Mouse (Mus musculus): Measurements from ENCODE around the gene Hs3st4. TPM values are rescaled to one million over a fixed set of nuclear protein-coding genes. Genes with fewer than 3 reads are reported as not detected.

Gene Hs3st4
- polyA plus RNA-seq, 1 experiment from 2014 or later = 0.05 TPM

DNA sequence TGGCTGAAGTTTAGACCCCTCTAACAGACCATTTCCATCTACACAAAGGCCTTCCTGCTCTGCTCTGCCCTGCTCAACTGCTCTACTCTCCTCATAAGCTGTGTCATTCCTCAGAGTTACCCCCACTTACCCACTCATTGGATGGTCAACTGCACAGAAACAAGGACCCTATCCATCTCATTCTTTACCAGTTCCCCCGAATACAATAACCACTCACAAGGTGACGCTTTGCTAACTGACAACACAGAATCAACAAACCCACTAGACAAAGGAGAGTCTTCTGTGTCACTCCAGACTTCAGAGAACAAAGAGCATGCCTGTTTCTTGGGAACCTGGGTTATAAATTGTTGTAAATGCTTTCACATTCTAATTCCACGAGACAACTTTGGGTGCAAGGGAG lies 9.5 kb downstream of the Hs3st4 start:
- WGBS = 58% methylated on average over 3 of the region's 3 CpGs
- H3K4me3 ChIP-seq (ENCODE audit: low read length) = no peak overlapping the region

DNA sequence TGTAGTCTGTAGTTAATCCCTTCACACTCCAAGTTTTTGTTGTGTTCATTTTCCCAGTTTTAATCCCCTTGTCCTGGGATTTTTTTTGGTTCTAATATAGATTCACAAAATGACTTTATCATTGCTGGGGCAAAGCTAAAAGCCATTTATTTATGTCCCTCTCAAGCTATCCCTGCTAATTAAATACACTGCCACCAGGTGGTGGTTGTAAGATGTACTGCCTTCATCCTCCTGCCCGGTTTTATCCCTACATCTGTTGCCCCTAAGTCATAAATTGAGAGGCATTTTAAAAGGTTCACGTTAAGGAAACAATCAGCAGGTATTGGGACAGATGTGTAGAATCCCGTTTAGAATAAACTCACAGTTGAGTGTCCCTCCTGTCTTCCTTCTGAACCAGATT lies 14.6 kb downstream of the Hs3st4 start:
- H3K4me1 ChIP-seq (ENCODE audit: control insufficient read depth, insufficient read depth, low read length) = no peaks in the 10 kb centered on the region
- no peak overlapping the region for H3K4me3 ChIP-seq (ENCODE audit: low read length)
- H3K27ac ChIP-seq (ENCODE audit: low read length) = no peak overlapping the region
- H3K27me3 ChIP-seq (replicated peaks; ENCODE audit: control insufficient read depth, insufficient read depth, low read length) = no peaks in the 10 kb centered on the region
- H3K4me2 ChIP-seq (ENCODE audit: low read depth, low read length) = no peak overlapping the region
- H3K9me3 ChIP-seq (ENCODE audit: control insufficient read depth, low read length) = no peaks in the 10 kb centered on the region
- H3K9ac ChIP-seq (ENCODE audit: low read depth, low read length) = no peak overlapping the region
- no peaks in the 10 kb centered on the region for H3K36me3 ChIP-seq (ENCODE audit: control insufficient read depth, insufficient read depth, low read length)
- 31% methylated on average over 3 of the region's 3 CpGs for WGBS
- ATAC-seq = no peak

More for the DNA sequence above, 9.5 kb downstream of the Hs3st4 start:
- no peak for ATAC-seq
- Histone ChIP-seq H3K27me3 (replicated peaks; ENCODE audit: control insufficient read depth, insufficient read depth, low read length) (no peaks in the 10 kb centered on the region), H3K4me1 (ENCODE audit: control insufficient read depth, insufficient read depth, low read length) (no peaks in the 10 kb centered on the region), H3K9me3 (ENCODE audit: control insufficient read depth, low read length) (no peaks in the 10 kb centered on the region), H3K27ac (ENCODE audit: low read length) (no peak overlapping the region), H3K4me2 (ENCODE audit: low read depth, low read length) (no peak overlapping the region), H3K36me3 (ENCODE audit: control insufficient read depth, insufficient read depth, low read length) (no peaks in the 10 kb centered on the region), H3K9ac (ENCODE audit: low read depth, low read length) (no peak overlapping the region)

DNA sequence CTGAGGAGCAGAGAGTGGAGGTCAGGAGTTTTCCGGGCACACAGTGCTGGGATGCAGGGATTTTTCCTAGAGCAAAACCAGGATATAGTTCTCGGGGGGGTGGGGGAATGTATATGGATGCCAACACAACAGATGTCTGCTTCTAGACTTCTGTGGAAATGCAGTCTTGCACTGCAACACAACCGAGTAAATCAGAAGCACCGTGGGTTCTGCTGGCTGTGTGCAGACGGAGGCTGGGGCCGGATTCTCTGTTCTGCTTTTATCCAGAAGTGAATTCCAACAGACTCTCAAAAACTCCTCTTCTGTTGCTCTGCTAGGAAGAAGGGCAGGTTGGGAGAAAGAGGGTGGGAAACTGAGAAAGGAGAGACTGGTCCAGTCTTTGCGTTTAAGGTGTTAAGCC lies 15.9 kb downstream of the Hs3st4 start:
- WGBS = 48% methylated on average over 7 of the region's 7 CpGs
- Histone ChIP-seq H3K9ac (ENCODE audit: low read depth, low read length) (no peak overlapping the region), H3K27ac (ENCODE audit: low read length) (no peak overlapping the region), H3K9me3 (ENCODE audit: control insufficient read depth, low read length) (no peaks in the 10 kb centered on the region), H3K27me3 (replicated peaks; ENCODE audit: control insufficient read depth, insufficient read depth, low read length) (no peaks in the 10 kb centered on the region), H3K4me1 (ENCODE audit: control insufficient read depth, insufficient read depth, low read length) (no peaks in the 10 kb centered on the region), H3K36me3 (ENCODE audit: control insufficient read depth, insufficient read depth, low read length) (no peaks in the 10 kb centered on the region), H3K4me2 (ENCODE audit: low read depth, low read length) (no peak overlapping the region), H3K4me3 (ENCODE audit: low read length) (no peak overlapping the region)
- no peak for ATAC-seq

DNA sequence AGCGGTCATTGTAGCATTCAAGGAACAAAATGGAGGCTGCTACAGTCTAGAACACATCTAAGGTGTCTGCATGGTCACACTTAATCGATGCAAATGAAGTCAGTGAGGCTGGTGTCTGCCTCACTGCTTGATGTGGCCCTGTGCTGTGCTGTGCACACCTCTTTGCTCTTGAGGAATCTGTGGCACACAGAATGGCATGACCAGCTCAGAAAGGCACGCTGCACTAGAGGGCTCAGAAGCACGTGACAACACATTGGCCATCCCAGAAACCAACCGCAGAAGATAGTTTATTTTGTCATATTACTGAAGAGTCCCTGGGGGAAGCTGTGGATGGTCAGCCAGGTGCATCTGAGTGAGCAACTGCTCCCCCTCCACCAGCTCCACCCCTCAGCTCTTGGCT lies 44.2 kb downstream of the Hs3st4 start:
- Histone ChIP-seq H3K9me3 (ENCODE audit: control insufficient read depth, low read length) (no peaks in the 10 kb centered on the region), H3K9ac (ENCODE audit: low read depth, low read length) (no peak overlapping the region), H3K27ac (ENCODE audit: low read length) (no peak overlapping the region), H3K4me1 (ENCODE audit: control insufficient read depth, insufficient read depth, low read length) (no peaks in the 10 kb centered on the region), H3K4me2 (ENCODE audit: low read depth, low read length) (no peak overlapping the region), H3K27me3 (replicated peaks; ENCODE audit: control insufficient read depth, insufficient read depth, low read length) (no peaks in the 10 kb centered on the region), H3K36me3 (ENCODE audit: control insufficient read depth, insufficient read depth, low read length) (no peaks in the 10 kb centered on the region), H3K4me3 (ENCODE audit: low read length) (no peak overlapping the region)
- WGBS = 78% methylated on average over 5 of the region's 5 CpGs
- ATAC-seq = no peak

DNA sequence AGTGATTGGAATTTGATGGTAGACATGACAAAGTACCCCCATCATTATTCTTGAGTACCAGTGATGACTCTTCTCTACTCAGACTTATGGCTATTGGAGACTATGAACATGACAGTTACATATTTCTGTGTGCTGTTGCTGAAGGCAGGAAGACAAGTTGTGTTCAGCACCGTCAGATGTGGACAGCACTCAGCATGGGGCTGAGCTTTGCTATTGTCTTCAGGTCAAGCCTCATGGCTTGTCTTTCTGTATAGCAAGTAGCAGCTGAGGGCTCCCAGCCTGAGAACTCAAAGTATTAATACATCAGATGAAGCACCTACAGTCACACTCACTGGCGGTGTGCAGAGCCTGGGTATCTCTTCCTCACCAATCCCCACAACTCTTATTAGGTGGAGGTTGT lies 49.6 kb downstream of the Hs3st4 start:
- Histone ChIP-seq H3K9ac (ENCODE audit: low read depth, low read length) (no peak overlapping the region), H3K36me3 (ENCODE audit: control insufficient read depth, insufficient read depth, low read length) (no peaks in the 10 kb centered on the region), H3K4me2 (ENCODE audit: low read depth, low read length) (no peak overlapping the region), H3K9me3 (ENCODE audit: control insufficient read depth, low read length) (no peaks in the 10 kb centered on the region), H3K27me3 (replicated peaks; ENCODE audit: control insufficient read depth, insufficient read depth, low read length) (no peaks in the 10 kb centered on the region), H3K4me1 (ENCODE audit: control insufficient read depth, insufficient read depth, low read length) (no peaks in the 10 kb centered on the region), H3K4me3 (ENCODE audit: low read length) (no peak overlapping the region), H3K27ac (ENCODE audit: low read length) (no peak overlapping the region)
- WGBS = 32% methylated on average over 2 of the region's 2 CpGs
- no peak for ATAC-seq

DNA sequence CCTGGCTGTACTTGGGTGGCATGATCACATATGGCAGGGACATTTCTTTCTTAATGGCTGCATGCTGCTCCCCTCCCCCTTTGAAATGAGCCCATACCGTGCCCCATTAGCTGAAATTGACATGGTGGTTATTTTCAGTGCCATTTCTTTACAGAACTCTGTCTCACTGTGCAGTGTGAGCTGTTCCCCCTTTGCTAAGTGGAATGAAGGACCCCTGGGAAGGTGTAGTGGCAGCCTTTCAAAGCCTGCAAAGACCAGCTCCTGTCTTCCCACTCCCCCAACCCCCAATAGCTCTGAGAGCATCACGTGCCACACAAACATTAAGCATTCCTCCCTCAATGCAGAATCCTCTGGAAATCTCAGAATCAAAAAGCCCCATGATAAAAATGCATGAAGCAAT lies 50.7 kb downstream of the Hs3st4 start:
- 72% methylated on average over 2 of the region's 2 CpGs for WGBS
- H3K9ac ChIP-seq (ENCODE audit: low read depth, low read length) = no peak overlapping the region

DNA sequence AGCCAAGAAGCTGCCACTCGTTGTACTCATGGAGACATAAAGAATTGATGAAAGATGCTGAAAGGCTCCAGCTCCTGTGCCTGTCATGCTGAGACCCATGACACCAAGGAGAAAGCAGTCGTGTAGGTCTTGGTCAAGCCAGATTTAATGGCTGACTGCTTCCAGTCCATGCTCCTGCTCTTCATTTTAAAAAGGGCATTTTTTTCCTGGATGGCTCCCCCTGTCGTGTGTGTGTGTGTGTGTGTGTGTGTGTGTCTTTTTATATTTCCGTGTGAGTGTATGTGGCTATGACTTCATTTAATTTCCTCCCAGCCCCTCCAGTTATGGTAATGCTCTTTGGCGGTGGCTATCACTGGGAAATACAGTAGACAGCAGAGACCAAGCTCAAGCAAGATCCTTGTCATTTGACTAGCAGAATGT lies 54.6 kb downstream of the Hs3st4 start:
- H3K4me3 ChIP-seq (ENCODE audit: low read length) = no peak overlapping the region
- ATAC-seq = no peak
- no peak overlapping the region for H3K27ac ChIP-seq (ENCODE audit: low read length)
- H3K36me3 ChIP-seq (ENCODE audit: control insufficient read depth, insufficient read depth, low read length) = no peaks in the 10 kb centered on the region
- no peak overlapping the region for H3K4me2 ChIP-seq (ENCODE audit: low read depth, low read length)
- 56% methylated on average over 5 of the region's 5 CpGs for whole genome bisulfite sequencing
- H3K9me3 ChIP-seq (ENCODE audit: control insufficient read depth, low read length) = no peaks in the 10 kb centered on the region
- no peaks in the 10 kb centered on the region for H3K4me1 ChIP-seq (ENCODE audit: control insufficient read depth, insufficient read depth, low read length)
- H3K9ac ChIP-seq (ENCODE audit: low read depth, low read length) = no peak overlapping the region
- no peaks in the 10 kb centered on the region for H3K27me3 ChIP-seq (replicated peaks; ENCODE audit: control insufficient read depth, insufficient read depth, low read length)

More for the DNA sequence above, 50.7 kb downstream of the Hs3st4 start:
- H3K27me3 ChIP-seq (replicated peaks; ENCODE audit: control insufficient read depth, insufficient read depth, low read length) = no peaks in the 10 kb centered on the region
- no peak overlapping the region for H3K4me3 ChIP-seq (ENCODE audit: low read length)
- H3K36me3 ChIP-seq (ENCODE audit: control insufficient read depth, insufficient read depth, low read length) = no peaks in the 10 kb centered on the region
- no peak overlapping the region for H3K4me2 ChIP-seq (ENCODE audit: low read depth, low read length)
- H3K27ac ChIP-seq (ENCODE audit: low read length) = no peak overlapping the region
- ATAC-seq = no peak
- no peaks in the 10 kb centered on the region for H3K4me1 ChIP-seq (ENCODE audit: control insufficient read depth, insufficient read depth, low read length)
- no peaks in the 10 kb centered on the region for H3K9me3 ChIP-seq (ENCODE audit: control insufficient read depth, low read length)

DNA sequence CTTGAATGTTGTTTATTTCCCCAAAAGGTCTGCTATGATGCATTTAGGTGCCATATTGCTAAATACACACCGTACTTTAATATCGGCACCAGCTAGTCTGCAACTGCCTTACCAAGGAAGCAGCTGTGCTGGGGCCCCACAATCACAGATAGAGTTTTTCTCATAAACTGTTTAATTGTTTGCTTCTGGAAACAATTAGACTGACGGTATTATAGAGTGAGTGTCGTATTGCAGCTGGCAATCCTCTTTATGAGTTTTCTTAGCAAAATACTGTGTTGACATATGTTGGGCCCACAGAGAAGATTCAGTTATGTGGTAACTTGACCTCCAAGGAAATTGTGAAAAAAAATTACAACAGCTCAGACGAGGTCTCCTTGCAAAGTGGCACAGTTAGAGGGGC lies 56.5 kb downstream of the Hs3st4 start:
- H3K9me3 ChIP-seq (ENCODE audit: control insufficient read depth, low read length) = no peaks in the 10 kb centered on the region
- no peak overlapping the region for H3K4me3 ChIP-seq (ENCODE audit: low read length)
- no peaks in the 10 kb centered on the region for H3K36me3 ChIP-seq (ENCODE audit: control insufficient read depth, insufficient read depth, low read length)
- ATAC-seq = no peak
- no peak overlapping the region for H3K4me2 ChIP-seq (ENCODE audit: low read depth, low read length)
- H3K27ac ChIP-seq (ENCODE audit: low read length) = no peak overlapping the region
- no peak overlapping the region for H3K9ac ChIP-seq (ENCODE audit: low read depth, low read length)
- H3K27me3 ChIP-seq (replicated peaks; ENCODE audit: control insufficient read depth, insufficient read depth, low read length) = no peaks in the 10 kb centered on the region
- 58% methylated on average over 5 of the region's 5 CpGs for WGBS
- H3K4me1 ChIP-seq (ENCODE audit: control insufficient read depth, insufficient read depth, low read length) = no peaks in the 10 kb centered on the region

DNA sequence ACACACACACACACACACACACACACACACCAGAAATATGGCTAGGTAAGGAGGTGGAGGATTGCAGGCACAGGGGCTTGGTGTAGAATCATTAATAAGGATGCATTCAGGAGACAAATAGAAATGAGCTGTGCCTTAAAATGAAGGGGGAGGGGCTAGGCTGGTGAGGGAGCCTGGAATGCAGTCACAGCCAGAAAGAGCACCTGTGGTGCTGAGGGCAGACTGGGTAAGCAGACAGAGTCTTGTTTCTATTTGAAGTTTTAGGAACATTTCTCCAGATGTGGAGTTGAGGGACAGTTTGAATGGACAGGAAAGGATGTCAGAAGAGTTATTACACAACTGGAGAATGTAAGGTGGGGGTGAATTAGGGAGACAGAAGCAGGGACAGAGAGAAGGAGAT lies 64.7 kb downstream of the Hs3st4 start:
- H3K9me3 ChIP-seq (ENCODE audit: control insufficient read depth, low read length) = no peaks in the 10 kb centered on the region
- ATAC-seq = no peak
- no peaks in the 10 kb centered on the region for H3K36me3 ChIP-seq (ENCODE audit: control insufficient read depth, insufficient read depth, low read length)
- no peaks in the 10 kb centered on the region for H3K4me1 ChIP-seq (ENCODE audit: control insufficient read depth, insufficient read depth, low read length)
- H3K27ac ChIP-seq (ENCODE audit: low read length) = no peak overlapping the region
- H3K4me2 ChIP-seq (ENCODE audit: low read depth, low read length) = no peak overlapping the region
- H3K9ac ChIP-seq (ENCODE audit: low read depth, low read length) = no peak overlapping the region
- peaks cover 6% of the 10 kb centered on the region; the same call in 1 of the 2 replicates for H3K27me3 ChIP-seq (replicated peaks; ENCODE audit: control insufficient read depth, insufficient read depth, low read length)
- H3K4me3 ChIP-seq (ENCODE audit: low read length) = no peak overlapping the region

DNA sequence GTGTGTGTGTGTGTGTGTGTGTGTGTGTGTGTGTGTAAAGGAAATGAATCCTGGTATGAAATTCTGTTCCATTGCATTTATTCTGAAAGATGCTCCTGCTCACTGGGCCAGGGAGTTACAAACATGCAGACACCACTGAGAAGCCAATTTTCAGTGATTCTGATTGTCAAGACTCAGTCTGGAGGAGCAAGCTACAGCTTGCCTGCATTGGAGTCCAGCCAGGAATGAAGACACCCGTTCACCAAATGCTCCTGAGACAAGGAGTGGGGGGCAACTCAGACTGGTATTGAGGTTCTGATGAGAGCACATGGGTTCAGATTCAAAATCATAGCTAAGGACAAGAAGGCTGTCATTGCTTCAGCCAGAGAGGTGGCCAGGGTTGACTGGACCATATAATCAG lies 66.3 kb downstream of the Hs3st4 start:
- 57% methylated on average over 1 of the region's 1 CpGs for WGBS
- H3K4me2 ChIP-seq (ENCODE audit: low read depth, low read length) = no peak overlapping the region
- H3K4me1 ChIP-seq (ENCODE audit: control insufficient read depth, insufficient read depth, low read length) = no peaks in the 10 kb centered on the region
- H3K27ac ChIP-seq (ENCODE audit: low read length) = no peak overlapping the region
- no peak for ATAC-seq
- peaks cover 9% of the 10 kb centered on the region; the same call in 1 of the 2 replicates for H3K27me3 ChIP-seq (replicated peaks; ENCODE audit: control insufficient read depth, insufficient read depth, low read length)
- H3K4me3 ChIP-seq (ENCODE audit: low read length) = no peak overlapping the region
- no peaks in the 10 kb centered on the region for H3K36me3 ChIP-seq (ENCODE audit: control insufficient read depth, insufficient read depth, low read length)
- no peak overlapping the region for H3K9ac ChIP-seq (ENCODE audit: low read depth, low read length)
- H3K9me3 ChIP-seq (ENCODE audit: control insufficient read depth, low read length) = no peaks in the 10 kb centered on the region
